Mouse (Mus musculus): Measurements from ENCODE around the gene Gtf2a1. TPM values are rescaled to one million over a fixed set of nuclear protein-coding genes. Genes with fewer than 3 reads are reported as not detected.
"Not testable (repeated sequence)": the region's sequence is repeated elsewhere in the genome, so short reads cannot be mapped to it uniquely, and the experiment has no call there.

Gtf2a1 gene
- total and polyA plus RNA-seq, 3 experiments: 19.2 to 34.5 (median 25.7) TPM

DNA sequence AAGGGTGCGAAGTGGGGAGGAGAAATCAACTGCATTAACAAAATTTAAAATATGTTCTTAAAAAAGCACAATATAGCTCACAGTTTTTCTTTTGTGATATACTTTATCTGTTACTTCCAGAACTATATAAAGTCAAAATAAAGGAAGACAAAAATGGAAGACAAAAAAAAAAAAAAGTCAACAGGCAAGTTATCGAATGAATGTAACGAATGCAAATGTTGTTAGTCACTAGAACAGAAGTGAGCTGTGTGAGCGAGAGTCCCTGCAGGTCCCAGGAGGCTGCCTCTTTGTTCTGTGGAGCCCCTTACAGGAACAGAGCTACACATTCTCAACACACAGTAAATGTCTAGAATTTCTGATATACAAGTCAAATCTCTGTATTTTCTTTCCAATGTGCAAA is 32.1 kb downstream of the Gtf2a1 start:
- in situ Hi-C loops (cut with MboI; ENCODE audit: low pct_ligation_motif_present, low pct_unique_long_range_greater_than_20kb, low sequenced_read_pairs); H3K4me2 ChIP-seq (ENCODE audit: insufficient read depth, low read depth, poor library complexity, severe bottlenecking); H3K9me3 ChIP-seq (replicated peaks; ENCODE audit: low read length); H3K27me3 ChIP-seq (replicated peaks); H3K9ac ChIP-seq (ENCODE audit: insufficient read depth, low read depth); H3K79me2 ChIP-seq (replicated peaks; ENCODE audit: control insufficient read depth, extremely low read depth, insufficient read depth, poor library complexity, severe bottlenecking); H3K4me3 ChIP-seq (replicated peaks in 1 of 3; ENCODE audit: low read depth in 2 of 3, low read length in 2 of 3, poor library complexity in 1 of 3); dilution Hi-C loops (cut with MboI; ENCODE audit: extremely low pct_ligation_motif_present, extremely low pct_unique_long_range_greater_than_20kb, low sequenced_read_pairs); H3K27ac ChIP-seq (ENCODE audit: insufficient read depth, low read depth): not testable (repeated sequence)
- DNase-seq (ENCODE audit: extremely low read depth): peak; percentile 54
- H3K36me3 ChIP-seq (replicated peaks in 1 of 2; ENCODE audit: control insufficient read depth in 1 of 2, insufficient read depth in 1 of 2, low read length in 1 of 2): peaks cover 17 to 38% of the 10 kb centered on the region in 2 experiments
- peaks cover 0 to 24% of the 10 kb centered on the region in 2 experiments; a peak in 2 of 4 replicates for H3K4me1 ChIP-seq (ENCODE audit: control insufficient read depth in 1 of 2, insufficient read depth in 2 of 2)
- TF ChIP-seq ZNF384 (IDR thresholded peaks at IDR 0.05; ENCODE audit: low read depth, low read length): peak; percentile 89

DNA sequence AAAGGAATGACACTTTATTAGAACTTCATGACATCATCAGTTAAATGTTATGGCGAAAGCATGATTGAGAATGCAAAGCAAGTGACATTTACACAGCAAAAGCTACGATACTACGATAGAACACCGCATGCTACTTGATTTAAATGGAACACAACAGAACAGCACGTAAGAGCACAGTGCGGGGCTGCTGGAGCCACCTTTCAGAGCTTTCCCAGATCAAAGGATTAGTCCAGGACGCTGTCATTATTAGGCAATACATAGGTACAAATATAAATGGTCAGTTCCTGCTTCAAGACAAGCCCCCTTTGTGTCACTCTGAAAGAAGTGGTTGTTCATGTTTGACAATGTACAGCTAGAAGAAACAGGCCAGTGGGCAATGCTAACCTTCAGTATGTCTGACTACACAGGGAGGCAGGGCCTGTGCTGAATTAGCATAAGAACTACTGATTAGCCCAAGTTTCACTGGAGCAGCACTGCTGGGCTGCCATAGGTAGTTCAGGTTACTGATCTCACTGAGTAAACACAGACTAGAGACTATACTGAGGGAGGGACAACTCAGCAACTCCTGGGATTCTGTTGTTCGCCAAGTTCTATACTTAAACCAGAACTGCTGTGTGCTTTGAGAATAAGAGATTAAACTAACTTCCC is 32.8 kb downstream of the Gtf2a1 start:
- H3K9me3 ChIP-seq (replicated peaks; ENCODE audit: low read length); dilution Hi-C loops (cut with MboI; ENCODE audit: extremely low pct_ligation_motif_present, extremely low pct_unique_long_range_greater_than_20kb, low sequenced_read_pairs); in situ Hi-C loops (cut with MboI; ENCODE audit: low pct_ligation_motif_present, low pct_unique_long_range_greater_than_20kb, low sequenced_read_pairs); H3K9ac ChIP-seq (ENCODE audit: insufficient read depth, low read depth); H3K4me3 ChIP-seq (replicated peaks in 1 of 3; ENCODE audit: low read depth in 2 of 3, low read length in 2 of 3, poor library complexity in 1 of 3); DNase-seq (ENCODE audit: extremely low read depth); H3K27me3 ChIP-seq (replicated peaks); H3K79me2 ChIP-seq (replicated peaks; ENCODE audit: control insufficient read depth, extremely low read depth, insufficient read depth, poor library complexity, severe bottlenecking); H3K4me2 ChIP-seq (ENCODE audit: insufficient read depth, low read depth, poor library complexity, severe bottlenecking); H3K27ac ChIP-seq (ENCODE audit: insufficient read depth, low read depth): not testable (repeated sequence)
- Histone ChIP-seq H3K36me3 (replicated peaks in 1 of 2; ENCODE audit: control insufficient read depth in 1 of 2, insufficient read depth in 1 of 2, low read length in 1 of 2) (peaks cover 11 to 33% of the 10 kb centered on the region in 2 experiments), H3K4me1 (ENCODE audit: control insufficient read depth in 1 of 2, insufficient read depth in 2 of 2) (peaks cover 0 to 24% of the 10 kb centered on the region in 2 experiments; a peak in 2 of 4 replicates)

DNA sequence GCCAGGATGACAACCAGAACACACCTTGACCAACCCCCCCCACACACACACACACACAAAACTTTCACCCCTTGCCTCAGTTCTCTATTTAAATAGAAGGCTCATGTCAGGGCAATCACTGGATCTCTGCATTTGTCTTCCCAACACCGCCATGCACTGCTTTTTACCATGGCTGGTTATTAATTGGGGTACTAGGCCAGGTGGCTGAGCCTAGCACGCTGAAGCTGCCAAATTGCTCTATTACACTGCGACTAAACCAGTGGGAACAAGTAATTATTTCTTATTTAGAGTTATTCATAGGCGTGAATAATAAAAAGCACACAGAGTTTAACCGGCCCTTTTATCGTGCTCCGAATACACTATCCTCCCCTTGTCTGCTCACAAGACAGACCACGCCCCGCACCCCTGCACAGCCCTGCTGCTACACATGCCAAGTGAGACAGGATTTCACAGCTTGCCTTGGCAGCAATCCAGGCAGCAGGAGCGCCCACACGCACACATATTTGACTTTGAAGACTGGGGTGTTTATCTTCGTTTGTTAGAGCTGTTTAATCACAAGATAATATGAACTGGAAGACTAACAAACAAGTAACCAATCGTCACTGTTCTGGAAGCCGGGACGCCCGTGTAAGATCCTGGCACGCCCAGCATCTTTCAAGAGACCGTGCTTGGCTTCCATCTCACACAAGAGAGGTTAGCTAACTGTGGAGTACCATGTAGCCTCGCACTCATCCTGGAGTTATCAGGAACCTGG is 38.3 kb downstream of the Gtf2a1 start:
- no peak for DNase-seq (ENCODE audit: extremely low read depth)
- no peak for TF ChIP-seq NRF1 (IDR thresholded peaks at IDR 0.05; ENCODE audit: low read depth, low read length)
- no peak for TF ChIP-seq KAT2A (IDR thresholded peaks at IDR 0.05; ENCODE audit: insufficient replicate concordance, low read length)
- TF ChIP-seq E2F4 (IDR thresholded peaks at IDR 0.05; ENCODE audit: insufficient replicate concordance, low read depth, low read length): no peak
- TF ChIP-seq GABPA (IDR thresholded peaks at IDR 0.05; ENCODE audit: insufficient replicate concordance, low read depth, low read length): no peak
- TF ChIP-seq MAX (IDR thresholded peaks at IDR 0.05; ENCODE audit: low read length): no peak
- TF ChIP-seq ETS1 (conservative IDR thresholded peaks at IDR 0.05; ENCODE audit: low read depth, low read length): no peak
- no peak for TF ChIP-seq SMC3 (IDR thresholded peaks at IDR 0.05; ENCODE audit: low read depth, low read length)
- no peak for TF ChIP-seq NELFE (IDR thresholded peaks at IDR 0.05; ENCODE audit: low read depth, low read length)
- TF ChIP-seq PAX5 (IDR thresholded peaks at IDR 0.05; ENCODE audit: low read length): no peak
- Histone ChIP-seq H3K4me1 (ENCODE audit: control insufficient read depth in 1 of 2, insufficient read depth in 2 of 2) (peaks cover 0 to under 1% of the 10 kb centered on the region in 2 experiments; a peak in 1 of 4 replicates), H3K27me3 (replicated peaks) (no peaks in the 10 kb centered on the region), H3K9ac (ENCODE audit: insufficient read depth, low read depth) (no peak overlapping the region), H3K9me3 (replicated peaks; ENCODE audit: low read length) (no peaks in the 10 kb centered on the region), H3K36me3 (replicated peaks in 1 of 2; ENCODE audit: control insufficient read depth in 1 of 2, insufficient read depth in 1 of 2, low read length in 1 of 2) (peaks cover 1 to 17% of the 10 kb centered on the region in 2 experiments), H3K4me2 (ENCODE audit: insufficient read depth, low read depth, poor library complexity, severe bottlenecking) (no peak overlapping the region), H3K27ac (ENCODE audit: insufficient read depth, low read depth) (no peak overlapping the region), H3K79me2 (replicated peaks; ENCODE audit: control insufficient read depth, extremely low read depth, insufficient read depth, poor library complexity, severe bottlenecking) (no peaks in the 10 kb centered on the region), H3K4me3 (replicated peaks in 1 of 3; ENCODE audit: low read depth in 2 of 3, low read length in 2 of 3, poor library complexity in 1 of 3) (no peak overlapping the region)
- dilution Hi-C loops (cut with MboI; ENCODE audit: extremely low pct_ligation_motif_present, extremely low pct_unique_long_range_greater_than_20kb, low sequenced_read_pairs): no loop called here
- in situ Hi-C loops (cut with MboI; ENCODE audit: low pct_ligation_motif_present, low pct_unique_long_range_greater_than_20kb, low sequenced_read_pairs): no loop called here
